Mouse (Mus musculus) cerebellum, adult 2 months (tissue): Measurements from ENCODE around the gene Fetub. TPM values are rescaled to one million over a fixed set of nuclear protein-coding genes. Genes with fewer than 3 reads are reported as not detected.

Experiments used
- DNase-seq, 2 experiments: peaks; one replicate each; pipeline ENCODE4 v3.0.0; 2021
- H3K27ac ChIP-seq: fragments of 200-500 bp; 2 replicates; pipeline ENCODE4 v1.5.1; 2012; ENCODE audit warnings: low read length, control low read depth, inconsistent platforms; ENCODE audit not compliant: insufficient read depth
- H3K27me3 ChIP-seq: fragments of 200-500 bp; 2 replicates; pipeline ENCODE4 v1.6.1; 2012; ENCODE audit warnings: inconsistent platforms, mild to moderate bottlenecking, low read length, moderate library complexity; ENCODE audit not compliant: control insufficient read depth, insufficient read depth
- H3K4me1 ChIP-seq: fragments of 200-500 bp; 2 replicates; pipeline ENCODE4 v1.6.1; 2011; ENCODE audit warnings: low read length; ENCODE audit not compliant: control insufficient read depth, insufficient read depth
- H3K4me3 ChIP-seq: fragments of 200-500 bp; replicated peaks from 2 replicates; pipeline ENCODE3; 2011; ENCODE audit warnings: mild to moderate bottlenecking, low read depth, low read length, control low read depth; ENCODE audit not compliant: insufficient read depth
- CTCF ChIP-seq: fragments of 200-500 bp; IDR thresholded peaks from 2 replicates; pipeline ENCODE4 v1.5.1; 2011; ENCODE audit warnings: low read depth, mild to moderate bottlenecking, control low read depth, low read length, moderate library complexity, borderline replicate concordance; ENCODE audit not compliant: insufficient read depth
- POLR2A ChIP-seq: fragments of 200-500 bp; IDR thresholded peaks from 2 replicates; pipeline ENCODE4 v1.6.1; 2011; ENCODE audit warnings: low read length, control low read depth, borderline replicate concordance; ENCODE audit not compliant: insufficient read depth
- whole genome bisulfite sequencing: fragments of 180-500 bp; shearing (Covaris S2); methylation state at CpG from one replicate; pipeline ENCODE4 v1.1.7; 2018; 5-methylcytosine and 5-hydroxymethylcytosine counted together
- polyA plus RNA-seq: library from polyadenylated mRNA; depleted of rRNA; stranded (reverse); fragments of >200 nt; gene quantifications from 2 replicates; pipeline ENCODE4 v1.2.3, GENCODE M21; 2012

Fetub gene
- polyA plus RNA-seq, 1 experiment, result not detected

GRCm38 (mm10) chr16:22894095-22894494 is 24.0 kb upstream of the Fetub start:
- Histone ChIP-seq H3K4me1 (no peaks in the 10 kb centered on the region), H3K27ac (no peak overlapping the region), H3K27me3 (no peaks in the 10 kb centered on the region), H3K4me3 (no peak overlapping the region)
- TF ChIP-seq CTCF (no peak), POLR2A (no peak)
- 43% methylated on average over 8 of the region's 8 CpGs for WGBS
- DNase-seq, result no peak

- DNase-seq, result no peak
- no peak for TF ChIP-seq CTCF
- no peak for TF ChIP-seq POLR2A
- H3K4me3 ChIP-seq, result no peak overlapping the region
- H3K27me3 ChIP-seq, result no peaks in the 10 kb centered on the region
- H3K4me1 ChIP-seq, result no peaks in the 10 kb centered on the region
- H3K27ac ChIP-seq, result no peak overlapping the region
- WGBS, result 81% methylated on average over 2 of the region's 2 CpGs
These were observed 21.5 kb upstream of the Fetub start for GRCm38 (mm10) chr16:22896618-22897017.

GRCm38 (mm10) chr16:22899346-22899745 is 18.8 kb upstream of the Fetub start:
- Histone ChIP-seq H3K27me3 (no peaks in the 10 kb centered on the region), H3K4me1 (no peaks in the 10 kb centered on the region), H3K27ac (no peak overlapping the region), H3K4me3 (no peak overlapping the region)
- TF ChIP-seq POLR2A (no peak), CTCF (no peak)
- no peak for DNase-seq
- WGBS, result 17% methylated on average over 5 of the region's 5 CpGs

GRCm38 (mm10) chr16:22899866-22900570 is 18.1 kb upstream of the Fetub start:
- Histone ChIP-seq H3K4me3 (no peak overlapping the region), H3K4me1 (no peaks in the 10 kb centered on the region), H3K27me3 (no peaks in the 10 kb centered on the region), H3K27ac (no peak overlapping the region)
- 87% methylated on average over 10 of the region's 10 CpGs for WGBS
- no peak for TF ChIP-seq CTCF
- no peak for TF ChIP-seq POLR2A
- DNase-seq, result no peak

GRCm38 (mm10) chr16:22901326-22901725 is 16.8 kb upstream of the Fetub start:
- Histone ChIP-seq H3K4me3 (no peak overlapping the region), H3K4me1 (no peaks in the 10 kb centered on the region), H3K27ac (no peak overlapping the region), H3K27me3 (no peaks in the 10 kb centered on the region)
- no peak for DNase-seq
- 87% methylated on average over 3 of the region's 3 CpGs for WGBS
- TF ChIP-seq POLR2A, result no peak
- no peak for TF ChIP-seq CTCF

- DNase-seq, result no peak
- Histone ChIP-seq H3K4me3 (no peak overlapping the region), H3K4me1 (no peaks in the 10 kb centered on the region), H3K27me3 (no peaks in the 10 kb centered on the region), H3K27ac (no peak overlapping the region)
- TF ChIP-seq CTCF (no peak), POLR2A (no peak)
- 91% methylated on average over 6 of the region's 6 CpGs for WGBS
These were observed 8.8 kb upstream of the Fetub start for GRCm38 (mm10) chr16:22909290-22909689.

- H3K4me1 ChIP-seq, result no peaks in the 10 kb centered on the region
- no peak overlapping the region for H3K4me3 ChIP-seq
- no peak overlapping the region for H3K27ac ChIP-seq
- no peak for TF ChIP-seq POLR2A
- TF ChIP-seq CTCF, result no peak
- H3K27me3 ChIP-seq, result no peaks in the 10 kb centered on the region
- no peak for DNase-seq
- 55% methylated on average over 3 of the region's 3 CpGs for WGBS
These were observed 6.1 kb upstream of the Fetub start for GRCm38 (mm10) chr16:22911986-22912385.

- DNase-seq, result no peak
- TF ChIP-seq CTCF (no peak), POLR2A (no peak)
- no peaks in the 10 kb centered on the region for H3K4me1 ChIP-seq
- H3K27ac ChIP-seq, result no peak overlapping the region
- no peaks in the 10 kb centered on the region for H3K27me3 ChIP-seq
- H3K4me3 ChIP-seq, result no peak overlapping the region
- 85% methylated on average over 6 of the region's 6 CpGs for WGBS
These were observed 5.2 kb upstream of the Fetub start for GRCm38 (mm10) chr16:22912886-22913285.
